Mouse (Mus musculus): ENCODE measurements around the gene Prkcq. TPM values are rescaled to one million over a fixed set of nuclear protein-coding genes. Genes with fewer than 3 reads are reported as not detected.

The Prkcq gene
- total RNA-seq, 1 experiment from 2014 or later, result 2.7 TPM

DNA sequence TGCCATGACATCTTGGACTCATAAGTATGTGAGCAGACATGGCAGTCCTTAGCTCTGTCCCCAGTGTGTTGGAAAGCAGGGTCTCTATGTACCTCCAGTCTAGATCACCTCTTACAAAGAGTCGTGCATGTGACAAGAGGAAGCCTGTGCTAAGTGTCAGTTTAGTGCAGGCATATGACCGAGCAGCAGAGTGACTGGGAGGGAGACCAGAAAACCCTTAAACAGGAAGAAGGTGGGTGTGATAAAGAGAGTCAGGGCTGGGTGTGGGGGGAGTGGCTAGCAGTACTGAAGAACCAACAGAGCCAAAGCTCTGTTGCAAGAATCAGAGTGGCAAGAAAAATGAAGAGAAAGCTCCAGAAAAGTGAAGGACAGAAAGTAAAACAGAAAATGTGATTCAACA, 15.3 kb downstream of the Prkcq start:
- DNase-seq, result no peak

DNA sequence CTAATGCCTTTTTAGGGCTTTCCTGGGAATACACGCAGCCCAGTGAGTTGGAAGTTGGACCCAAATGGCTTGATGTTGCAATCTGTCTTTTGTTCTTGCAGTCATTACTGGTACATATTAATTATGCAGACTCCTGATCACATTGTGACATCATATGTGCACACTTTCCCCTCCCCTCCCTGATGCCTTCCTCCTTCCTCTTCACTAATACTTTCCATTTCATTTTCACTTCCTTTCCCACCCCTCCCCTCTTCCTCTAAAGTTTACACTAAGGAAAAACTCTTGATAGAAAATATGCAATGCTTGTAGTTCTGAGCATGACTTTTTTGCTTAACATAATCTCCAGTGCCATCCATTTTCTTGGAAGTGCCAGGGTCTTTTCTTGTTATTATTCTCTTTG, 16.4 kb downstream of the Prkcq start:
- no peak for DNase-seq

DNA sequence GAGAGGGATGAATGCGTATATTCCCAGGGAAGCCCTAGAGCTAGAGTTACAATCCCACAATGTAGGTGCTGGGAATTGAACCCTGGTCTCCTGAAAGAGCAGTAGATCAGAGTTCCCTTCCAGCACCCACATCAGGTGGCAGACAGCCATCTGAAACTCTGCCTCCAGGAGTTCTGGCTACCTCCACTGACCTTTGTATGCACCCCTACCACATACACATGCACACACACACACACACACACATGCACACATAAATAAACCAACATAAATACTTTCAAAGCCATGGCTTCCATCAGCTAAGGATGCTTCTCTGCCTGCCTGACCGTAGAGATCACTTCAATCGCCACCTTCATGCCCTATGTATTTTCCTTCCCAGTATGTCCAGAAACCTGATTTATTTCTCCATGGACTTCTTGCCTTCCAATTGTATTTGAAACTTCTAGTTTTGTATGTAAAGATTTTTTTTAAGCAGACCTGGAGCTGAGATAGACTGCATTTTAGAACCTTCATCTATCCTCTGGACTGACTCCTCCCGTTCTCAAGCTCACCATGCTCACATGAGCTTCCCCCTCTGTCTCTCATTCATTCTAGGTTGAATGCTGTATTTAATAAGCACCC, 17.4 kb downstream of the Prkcq start:
- DNase-seq, result no peak

- DNase-seq, result no peak
Measured at GRCm38 (mm10) chr2:11192281-11193098, 20.6 kb downstream of the Prkcq start.

DNA sequence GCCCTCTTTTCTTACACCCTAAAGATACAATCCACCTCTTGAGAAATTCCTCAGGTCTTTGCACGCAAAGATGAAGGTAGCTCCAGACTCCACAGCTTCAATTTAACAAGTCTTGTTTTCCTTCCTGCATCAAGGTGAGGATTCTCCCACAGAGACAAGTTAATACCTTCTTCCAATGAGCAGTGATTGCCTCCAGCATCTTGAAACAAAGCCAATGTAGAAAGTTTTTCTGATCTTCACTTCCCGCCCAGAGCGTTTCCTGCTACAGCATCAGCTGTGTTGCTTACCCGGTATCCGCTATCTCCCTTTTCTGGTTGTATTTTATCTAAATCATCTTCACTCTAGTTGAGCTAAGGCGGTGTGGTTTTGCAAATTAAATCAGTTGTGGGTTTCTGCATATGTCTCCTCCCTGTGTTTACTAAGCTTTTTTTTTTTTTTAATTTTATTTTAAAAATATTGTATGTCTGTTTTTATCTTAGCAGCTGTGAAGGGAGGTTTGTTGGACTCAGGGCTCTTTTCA, 21.3 kb downstream of the Prkcq start:
- DNase-seq, result peak; percentile 10

DNA sequence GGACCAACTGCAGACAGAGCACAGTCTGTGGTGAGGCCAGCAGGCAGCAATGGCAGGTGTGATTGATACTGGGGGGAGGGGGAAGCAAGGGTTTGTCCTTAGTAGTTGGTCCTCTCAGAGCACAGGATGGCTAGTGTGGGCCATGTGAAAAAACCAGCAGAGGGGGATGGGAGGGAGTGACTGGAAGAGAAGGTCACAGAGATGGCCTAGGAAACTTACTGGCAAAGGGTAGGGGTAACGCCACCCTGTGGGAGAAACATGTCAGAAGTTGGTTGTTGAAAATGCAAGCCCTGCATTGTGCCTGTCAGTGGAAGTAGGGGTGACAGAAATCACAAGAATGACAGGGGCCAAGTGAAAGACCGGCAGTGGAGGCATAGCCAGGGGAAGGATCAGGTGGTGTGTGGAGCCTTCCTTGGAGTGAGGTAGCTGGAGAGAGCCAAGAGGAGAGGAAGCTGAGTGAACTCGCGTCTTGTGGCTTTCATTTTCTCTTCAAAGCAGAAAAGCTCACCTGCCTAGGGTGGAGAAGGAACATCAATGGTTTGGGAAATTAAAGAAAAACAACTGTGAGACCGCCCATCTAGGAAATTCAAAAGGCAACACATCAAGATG, 22.9 kb downstream of the Prkcq start:
- no peak for DNase-seq

GRCm38 (mm10) chr2:11196071-11196470, 24.2 kb downstream of the Prkcq start:
- DNase-seq, result no peak

- DNase-seq, result no peak
Measured at GRCm38 (mm10) chr2:11196952-11197559, 25.1 kb downstream of the Prkcq start.

DNA sequence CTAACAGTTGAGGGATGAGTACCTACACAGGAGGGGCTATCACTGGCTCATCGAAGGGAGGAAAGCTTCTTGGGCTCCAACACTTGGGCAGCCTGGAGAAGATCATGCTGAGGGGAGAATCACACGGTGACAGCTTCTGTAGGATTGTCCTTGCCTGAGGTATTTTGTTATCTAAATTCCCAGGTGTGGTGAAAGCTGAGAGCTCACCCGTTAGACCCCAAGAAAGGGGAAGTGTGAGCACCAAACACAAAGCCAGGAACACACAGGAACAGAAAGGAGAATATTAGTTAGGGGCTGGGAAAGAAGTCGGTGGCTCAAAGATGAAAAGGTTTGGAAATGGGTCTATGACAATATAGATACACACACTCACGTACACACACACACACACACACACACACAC, 27.7 kb downstream of the Prkcq start:
- no peak for DNase-seq

DNA sequence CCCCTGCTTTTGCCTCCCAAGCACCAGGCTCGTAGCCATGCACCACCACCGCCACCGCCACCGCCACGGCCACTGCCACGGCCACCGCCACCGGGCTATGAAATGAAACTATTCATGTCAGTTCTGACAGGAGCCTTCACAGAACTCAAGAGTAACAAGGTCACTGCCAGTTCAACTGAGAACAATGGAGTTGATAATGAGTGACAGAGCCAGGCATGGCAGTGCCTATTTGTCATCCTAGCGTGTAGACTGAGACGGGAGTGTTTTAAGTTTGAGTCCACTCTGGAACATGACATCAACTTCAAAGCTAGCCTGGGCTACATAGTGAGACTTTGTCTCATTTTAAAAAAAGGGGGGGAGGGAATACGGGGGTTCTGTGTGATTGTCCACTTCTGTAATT, 30.9 kb downstream of the Prkcq start:
- no peak for DNase-seq

DNA sequence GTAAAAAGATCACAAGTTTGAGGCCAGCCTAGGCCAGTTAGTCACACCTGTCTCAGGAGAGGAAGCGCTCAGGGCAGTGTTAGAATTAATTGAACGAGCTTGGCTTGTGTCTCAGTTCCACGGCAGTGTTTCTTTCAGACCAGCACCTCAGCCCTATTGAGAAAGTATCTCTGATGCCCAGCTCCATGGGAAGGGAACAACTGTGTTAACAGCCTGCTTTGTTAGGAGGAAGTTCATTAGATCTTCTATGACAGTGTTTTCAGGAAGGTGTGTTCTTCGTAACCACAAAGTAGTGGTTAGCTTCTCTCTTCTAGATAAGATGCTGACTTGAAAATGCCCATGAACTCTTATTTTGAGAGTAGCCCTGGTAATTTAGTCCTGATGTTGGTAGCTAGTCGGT, 31.4 kb downstream of the Prkcq start:
- no peak for DNase-seq

GRCm38 (mm10) chr2:11204232-11204631, 32.3 kb downstream of the Prkcq start:
- no peak for DNase-seq

GRCm38 (mm10) chr2:11204961-11205360, 33.1 kb downstream of the Prkcq start:
- no peak for DNase-seq

- no peak for DNase-seq
Measured at GRCm38 (mm10) chr2:11205720-11206119, 33.8 kb downstream of the Prkcq start.

DNA sequence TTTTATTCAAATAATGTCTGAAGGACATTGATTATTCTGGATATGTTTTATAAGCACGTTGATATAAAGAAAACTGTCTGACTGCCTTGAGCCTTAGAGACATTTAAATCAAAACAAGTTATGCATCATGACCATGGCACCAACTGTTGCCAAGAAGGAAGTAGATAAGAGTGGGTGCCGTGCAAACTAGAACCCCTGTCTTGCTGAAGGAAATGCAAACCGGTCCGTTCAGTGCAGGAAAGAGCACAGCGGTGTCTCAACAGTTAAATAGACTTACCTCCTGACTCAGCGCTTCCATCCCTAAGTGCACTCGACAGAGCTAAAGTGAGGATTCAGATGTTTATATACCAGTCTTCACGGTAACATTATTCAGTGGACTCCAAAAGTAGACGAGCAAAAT, 36.4 kb downstream of the Prkcq start:
- no peak for DNase-seq

DNA sequence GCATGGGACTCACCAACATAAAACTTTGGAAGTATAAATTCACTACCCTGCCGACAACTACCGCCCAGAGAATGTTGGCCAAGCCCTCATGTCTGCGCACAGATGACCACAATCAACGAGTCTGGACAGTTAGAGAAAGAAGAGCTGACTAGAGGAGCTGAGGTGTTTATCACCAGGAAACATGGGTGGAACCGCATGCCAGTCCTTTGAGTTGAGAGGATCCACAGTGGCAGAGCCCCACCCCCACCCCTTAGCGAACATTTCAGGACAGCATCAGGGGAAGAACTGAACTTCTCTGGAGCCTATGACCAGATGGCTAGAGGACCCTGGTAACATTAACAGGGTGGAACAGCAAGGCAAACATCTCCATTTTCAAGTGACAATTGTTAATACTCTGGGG, 37.4 kb downstream of the Prkcq start:
- DNase-seq, result no peak

DNA sequence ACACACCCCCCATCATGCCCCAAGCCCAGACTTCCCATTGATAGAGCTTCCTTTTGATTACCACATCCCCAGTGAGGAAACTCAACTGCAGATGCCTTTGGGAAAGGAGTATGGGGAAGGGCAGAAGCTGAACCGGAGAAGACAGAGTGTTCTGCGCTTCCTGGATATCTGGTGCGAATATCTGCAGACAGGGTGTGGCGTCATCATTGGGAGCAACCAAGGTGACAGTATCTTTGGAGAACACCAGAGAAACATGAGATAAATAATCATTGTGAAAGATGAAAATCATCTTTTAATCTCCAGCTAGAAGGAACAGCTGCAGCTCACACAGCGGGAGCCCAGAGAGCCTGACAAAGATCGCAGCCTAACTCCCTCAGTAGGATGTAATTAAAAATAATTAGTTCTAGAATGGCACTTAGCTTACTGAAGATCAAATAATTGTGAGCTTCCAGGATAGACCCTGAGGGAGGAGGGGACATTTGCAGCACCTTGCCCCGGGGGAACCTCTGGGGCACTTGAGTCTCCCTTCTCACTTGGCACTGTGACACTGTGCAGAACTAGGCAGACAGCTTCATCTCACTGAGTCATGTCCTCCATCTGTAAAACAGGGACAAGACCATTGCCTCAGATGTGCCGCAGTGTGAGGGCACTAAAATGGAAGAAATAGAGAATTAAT, 38.5 kb downstream of the Prkcq start:
- DNase-seq, result no peak

- DNase-seq, result no peak
Measured at GRCm38 (mm10) chr2:11211961-11212562, 40.2 kb downstream of the Prkcq start.

DNA sequence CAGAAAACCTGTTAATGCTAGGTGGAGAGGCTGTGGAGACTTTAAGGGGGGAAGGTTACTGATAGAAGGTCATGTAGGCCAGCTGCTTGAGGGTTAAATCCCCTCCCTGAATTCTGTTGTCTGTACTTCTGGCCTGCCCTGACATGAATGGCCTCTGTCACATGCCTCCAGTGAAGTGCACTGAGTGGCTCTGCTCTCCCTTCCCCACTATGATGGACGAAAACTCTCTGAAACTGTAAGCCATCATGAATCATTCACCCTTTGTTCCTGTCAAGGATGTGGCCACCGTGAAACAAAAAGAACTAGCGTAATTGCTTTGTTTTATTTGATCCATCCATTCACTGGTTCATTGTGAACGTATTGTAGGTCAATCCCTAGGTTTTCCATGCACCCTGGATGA, 44.5 kb downstream of the Prkcq start:
- no peak for DNase-seq

- no peak for DNase-seq
Measured at GRCm38 (mm10) chr2:11216847-11217246, 44.9 kb downstream of the Prkcq start.

DNA sequence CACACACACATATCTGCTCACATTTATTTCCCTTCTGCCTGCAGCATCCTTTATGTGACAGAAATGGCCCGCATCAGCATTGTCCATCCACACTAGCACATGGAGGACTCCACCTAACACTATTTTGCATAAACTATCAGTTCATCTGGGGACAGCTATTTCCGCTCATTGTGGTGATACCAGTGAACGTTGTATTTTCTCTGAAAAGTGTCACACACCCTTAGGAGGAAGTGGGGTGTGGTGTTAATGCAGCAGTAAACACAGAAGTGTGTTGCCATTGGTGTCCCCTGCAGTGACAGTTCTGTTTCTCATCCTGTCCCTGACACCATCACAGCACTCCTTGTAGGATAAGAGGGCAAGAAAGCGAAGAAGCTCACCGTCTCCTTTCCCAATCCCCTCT, 46.2 kb downstream of the Prkcq start:
- peak; percentile 6 for DNase-seq

DNA sequence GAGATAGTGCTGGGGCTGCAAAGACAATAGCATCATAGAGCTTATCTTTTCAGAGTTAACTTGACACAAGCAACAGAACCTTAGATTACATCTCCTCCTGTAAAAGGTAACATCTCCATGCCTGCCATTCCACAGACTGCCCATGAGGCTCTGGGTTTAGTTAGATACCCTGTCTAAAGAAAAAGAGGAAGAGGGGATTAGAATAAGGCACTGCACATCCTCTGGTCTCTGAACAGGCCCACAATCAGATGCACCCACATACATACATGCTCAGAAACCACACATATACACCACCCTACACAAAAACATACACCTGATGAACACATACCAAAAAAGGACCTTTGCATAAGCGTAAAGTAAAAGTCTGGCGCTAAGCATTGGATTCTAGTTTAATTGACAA, 47.4 kb downstream of the Prkcq start:
- no peak for DNase-seq

Measured in adrenal gland, postnatal 14 days (tissue).